18 mouse cellular contexts compared by ENCODE assay signal in the genomic region with DNA sequence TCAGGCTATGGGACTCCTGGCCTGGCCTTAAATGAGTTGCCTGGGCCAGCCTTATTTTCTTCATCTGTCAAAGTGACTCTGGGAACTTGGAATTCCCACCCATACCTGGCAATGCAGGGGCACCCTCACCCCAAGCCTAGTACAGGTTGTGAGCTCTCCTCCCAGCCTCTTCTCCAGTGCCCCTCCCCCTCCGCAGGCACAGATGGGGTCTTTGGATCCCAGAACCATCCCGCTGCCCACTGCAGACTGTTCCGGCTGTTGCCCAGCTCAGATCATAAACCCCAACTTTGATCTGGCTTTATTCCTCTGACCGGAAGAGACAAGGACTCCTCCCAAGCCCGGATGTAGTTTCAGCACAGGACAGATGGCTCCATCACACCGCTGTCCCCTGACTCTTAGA.
"Had no signal": no experiment of that assay in that cellular context is flagged by ENCODE, and none has a peak within 500 bp of the region (broad histone marks: within the 10 kb centered on the region; RNA-seq: fewer than 3 reads in every experiment).

No protein-coding gene starts in this region.

- H3K4me2 ChIP-seq: lung, embryonic 14.5 days; midbrain, embryonic 12.5 days; neural tube, embryonic 13.5 days; neural tube, embryonic 15.5 days had no signal

- H3K9ac ChIP-seq: lung, embryonic 14.5 days; midbrain, embryonic 12.5 days; neural tube, embryonic 13.5 days; neural tube, embryonic 15.5 days had no signal

- H3K9me3 ChIP-seq: midbrain, embryonic 12.5 days; neural tube, embryonic 15.5 days had no signal

- H3K27ac ChIP-seq: midbrain, embryonic 10.5 days; midbrain, embryonic 12.5 days; neural tube, embryonic 13.5 days; neural tube, embryonic 15.5 days had no signal

- DNase-seq: lung, adult 18-20 months; lung, embryonic 14.5 days; lung, postnatal 10 days; midbrain, embryonic 14.5 days; retina, postnatal 1 day; right cerebral cortex, adult 18-20 months; right cerebral cortex, postnatal 25 days; right cerebral cortex, postnatal 4 days; spleen, adult 18-20 months; thymus, adult 18-20 months; thymus, postnatal 14 days; thymus, postnatal 36 days had no signal

- ATAC-seq: midbrain, embryonic 16.5 days had no signal

- H3K4me3 ChIP-seq: midbrain, embryonic 10.5 days; midbrain, embryonic 12.5 days; myocyte; neural tube, embryonic 13.5 days; neural tube, embryonic 15.5 days had no signal

- H3K36me3 ChIP-seq: midbrain, embryonic 10.5 days; midbrain, embryonic 12.5 days; neural tube, embryonic 13.5 days; neural tube, embryonic 15.5 days had no signal
